Mouse (Mus musculus) liver, adult 2 months (tissue): ENCODE results near the gene Parp16. TPM values are rescaled to one million over a fixed set of nuclear protein-coding genes. Genes with fewer than 3 reads are reported as not detected.
A peak's percentile ranks its signal among the peaks of the same experiment; 100 is the strongest.
"Not testable (repeated sequence)": the region's sequence is repeated elsewhere in the genome, so short reads cannot be mapped to it uniquely, and the experiment has no call there.

Experiments
- DNase-seq: peaks from one replicate; pipeline ENCODE4 v3.0.0-alpha.2; 2011; ENCODE audit warnings: low read depth, low spot score; ENCODE audit errors: extremely low read depth
- H3K27ac ChIP-seq: fragments of 200-500 bp; replicated peaks from 2 replicates; pipeline ENCODE4 v1.5.1; 2012; ENCODE audit warnings: low read depth, mild to moderate bottlenecking, control low read depth, inconsistent platforms, low read length; ENCODE audit not compliant: insufficient read depth
- H3K27me3 ChIP-seq: fragments of 200-500 bp; 2 replicates; pipeline ENCODE4 v1.6.1; 2012; ENCODE audit warnings: mild to moderate bottlenecking, moderate library complexity, low read length, inconsistent platforms; ENCODE audit not compliant: control insufficient read depth, insufficient read depth
- H3K36me3 ChIP-seq: fragments of 200-500 bp; 2 replicates; pipeline ENCODE4 v1.6.1; 2012; ENCODE audit warnings: low read length, inconsistent platforms; ENCODE audit not compliant: control insufficient read depth, insufficient read depth
- H3K4me1 ChIP-seq: fragments of 200-500 bp; 2 replicates; pipeline ENCODE4 v1.6.1; 2011; ENCODE audit warnings: low read length; ENCODE audit not compliant: control insufficient read depth, insufficient read depth
- H3K4me3 ChIP-seq: fragments of 200-500 bp; 2 replicates; pipeline ENCODE4 v1.5.1; 2011; ENCODE audit warnings: low read depth, mild to moderate bottlenecking, control low read depth, low read length, moderate library complexity; ENCODE audit not compliant: insufficient read depth
- H3K79me2 ChIP-seq: fragments of 200-500 bp; 2 replicates; pipeline ENCODE4 v1.6.1; 2012; ENCODE audit warnings: inconsistent platforms, mild to moderate bottlenecking, low read length, moderate library complexity; ENCODE audit not compliant: control insufficient read depth, insufficient read depth
- H3K9ac ChIP-seq: fragments of 200-500 bp; 2 replicates; pipeline ENCODE4 v1.6.1; 2012; ENCODE audit warnings: low read depth, mild to moderate bottlenecking, control low read depth, inconsistent platforms, low read length
- CTCF ChIP-seq: fragments of 200-500 bp; IDR thresholded peaks from 2 replicates; pipeline ENCODE4 v1.5.1; 2011; ENCODE audit warnings: low read depth, low read length, control low read depth
- POLR2A ChIP-seq: fragments of 200-500 bp; IDR thresholded peaks from 2 replicates; pipeline ENCODE4 v1.6.1; 2011; ENCODE audit warnings: low read length, control low read depth; ENCODE audit not compliant: insufficient read depth; ENCODE audit errors: extremely low read depth
- WGBS: fragments of 180-500 bp; shearing (Covaris S2); methylation state at CpG from one replicate; pipeline ENCODE4 v1.1.7; 2018; 5-methylcytosine and 5-hydroxymethylcytosine counted together
- polyA plus RNA-seq: library from polyadenylated mRNA; depleted of rRNA; stranded (reverse); fragments of >200 nt; gene quantifications from 2 replicates; pipeline ENCODE4 v1.2.3, GENCODE M21; 2012
- total RNA-seq: library from RNA; depleted of rRNA; stranded (reverse); fragments of >200 nt; gene quantifications from 2 replicates; pipeline ENCODE4 v1.2.3, GENCODE M21; 2014

The Parp16 gene
- total and polyA plus RNA-seq, 2 experiments, result 11.4 to 12.6 TPM

- no peak overlapping the region for H3K4me3 ChIP-seq
- 23% methylated on average over 1 of the region's 1 CpGs for WGBS
- H3K36me3 ChIP-seq, result no peaks in the 10 kb centered on the region
- no peak overlapping the region; the same call in 1 of the 2 replicates for H3K9ac ChIP-seq
- peaks cover 11% of the 10 kb centered on the region; the same call in 1 of the 2 replicates for H3K79me2 ChIP-seq
- H3K27ac ChIP-seq, result peak overlapping the region; percentile 72
- TF ChIP-seq POLR2A, result no peak
- no peak for TF ChIP-seq CTCF
- H3K27me3 ChIP-seq, result no peaks in the 10 kb centered on the region
- H3K4me1 ChIP-seq, result peaks cover 24% of the 10 kb centered on the region
- peak; percentile 78 for DNase-seq
Measured at GRCm38 (mm10) chr9:65218916-65219315, 23.8 kb downstream of the Parp16 start.

- H3K4me3 ChIP-seq, H3K9ac ChIP-seq, H3K36me3 ChIP-seq, DNase-seq, H3K27me3 ChIP-seq, H3K27ac ChIP-seq: not testable (repeated sequence)
- WGBS, result 40% methylated on average over 3 of the region's 3 CpGs
- Histone ChIP-seq H3K4me1 (peaks cover 26% of the 10 kb centered on the region), H3K79me2 (peaks cover 16% of the 10 kb centered on the region; the same call in 1 of the 2 replicates)
Measured at GRCm38 (mm10) chr9:65220398-65220797, 25.2 kb downstream of the Parp16 start.

GRCm38 (mm10) chr9:65223927-65224326 lies 28.8 kb downstream of the Parp16 start:
- Histone ChIP-seq H3K27ac (no peak overlapping the region), H3K27me3 (no peaks in the 10 kb centered on the region), H3K4me1 (peaks cover 13% of the 10 kb centered on the region), H3K79me2 (peaks cover 18% of the 10 kb centered on the region; the same call in 1 of the 2 replicates), H3K4me3 (no peak overlapping the region), H3K36me3 (peaks cover 10% of the 10 kb centered on the region), H3K9ac (no peak overlapping the region; the same call in 1 of the 2 replicates)
- DNase-seq, result no peak
- TF ChIP-seq CTCF (no peak), POLR2A (no peak)
- 82% methylated on average over 6 of the region's 6 CpGs for WGBS

DNA sequence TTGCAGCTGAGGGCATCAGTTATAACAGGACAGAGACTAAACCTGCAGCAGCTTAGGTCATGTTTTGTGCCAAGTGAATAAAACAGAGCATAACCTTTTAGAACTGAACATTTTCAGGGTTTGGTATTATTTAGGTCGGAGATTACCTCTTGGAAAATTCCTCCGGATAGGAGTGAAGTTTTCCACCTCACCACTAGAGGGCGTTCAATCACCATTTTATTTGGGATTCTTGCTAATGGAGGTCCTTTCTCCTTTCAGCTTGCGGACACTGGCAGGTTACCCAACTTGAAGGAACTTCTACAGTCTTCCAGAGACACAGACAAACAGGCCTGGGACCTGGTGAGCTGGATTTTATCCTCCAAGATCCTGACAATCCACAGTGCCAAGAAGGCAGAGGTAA lies 30.6 kb downstream of the Parp16 start:
- no peak overlapping the region for H3K9ac ChIP-seq
- H3K4me1 ChIP-seq, result peaks cover 8% of the 10 kb centered on the region
- peaks cover 15% of the 10 kb centered on the region; the same call in 1 of the 2 replicates for H3K79me2 ChIP-seq
- H3K36me3 ChIP-seq, result peaks cover 21% of the 10 kb centered on the region
- no peak overlapping the region for H3K4me3 ChIP-seq
- H3K27me3 ChIP-seq, result no peaks in the 10 kb centered on the region
- 36% methylated on average over 4 of the region's 4 CpGs for WGBS
- H3K27ac ChIP-seq, result no peak overlapping the region
- DNase-seq, result peak; percentile 43
- TF ChIP-seq CTCF (peak; percentile 9; the same call in 1 of the 2 replicates), POLR2A (no peak)

- no peaks in the 10 kb centered on the region for H3K27me3 ChIP-seq
- H3K79me2 ChIP-seq, result peaks cover 4% of the 10 kb centered on the region; the same call in 1 of the 2 replicates
- WGBS, result 84% methylated on average over 6 of the region's 6 CpGs
- peaks cover 21% of the 10 kb centered on the region for H3K36me3 ChIP-seq
- no peak overlapping the region for H3K27ac ChIP-seq
- no peak for TF ChIP-seq POLR2A
- peak; percentile 58 for TF ChIP-seq CTCF
- no peak overlapping the region for H3K4me3 ChIP-seq
- DNase-seq, result no peak
- peaks cover 24% of the 10 kb centered on the region for H3K4me1 ChIP-seq
- no peak overlapping the region for H3K9ac ChIP-seq
Measured at GRCm38 (mm10) chr9:65230250-65230649, 35.1 kb downstream of the Parp16 start.

- H3K79me2 ChIP-seq, result no peaks in the 10 kb centered on the region
- H3K4me3 ChIP-seq, result no peak overlapping the region
- 89% methylated on average over 8 of the region's 8 CpGs for WGBS
- H3K4me1 ChIP-seq, result peaks cover 28% of the 10 kb centered on the region
- TF ChIP-seq CTCF, result no peak
- TF ChIP-seq POLR2A, result no peak
- H3K9ac ChIP-seq, result no peak overlapping the region
- no peaks in the 10 kb centered on the region for H3K27me3 ChIP-seq
- no peak overlapping the region for H3K27ac ChIP-seq
- H3K36me3 ChIP-seq, result peaks cover 20% of the 10 kb centered on the region
- DNase-seq, result no peak
Measured at GRCm38 (mm10) chr9:65231284-65231683, 36.1 kb downstream of the Parp16 start.
